Mouse (Mus musculus): ENCODE data around the gene Abca3.

The Abca3 gene

GRCm38 (mm10) chr17:24351760-24352357, at the start of gene Abca3:
Abca3 (plus strand) TSS chr17:24351950.
- peak; percentile 96 for DNase-seq

- DNase-seq = peak; percentile 54
Observed at GRCm38 (mm10) chr17:24307500-24307899, 44.2 kb upstream of the Abca3 start.

DNA sequence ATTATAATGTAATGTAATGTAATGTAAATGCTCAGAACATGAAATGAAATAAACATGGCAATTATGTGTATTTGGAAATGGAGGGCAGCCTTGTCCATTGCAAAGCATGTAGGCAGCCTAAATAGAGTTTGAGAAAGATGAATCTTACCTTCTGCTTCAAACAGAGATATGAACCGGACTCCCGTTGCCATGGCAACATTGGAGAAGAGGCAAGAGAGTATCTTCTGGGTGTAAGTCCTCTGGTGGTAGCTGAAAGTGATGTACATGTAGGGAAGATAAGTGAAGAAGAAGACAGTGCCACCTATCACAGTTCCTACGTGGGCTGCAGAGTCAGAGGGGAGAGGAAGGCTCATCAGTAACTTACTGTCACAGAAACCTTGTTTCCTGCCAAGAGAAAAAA, 30.9 kb upstream of the Abca3 start:
- no peak for DNase-seq

DNA sequence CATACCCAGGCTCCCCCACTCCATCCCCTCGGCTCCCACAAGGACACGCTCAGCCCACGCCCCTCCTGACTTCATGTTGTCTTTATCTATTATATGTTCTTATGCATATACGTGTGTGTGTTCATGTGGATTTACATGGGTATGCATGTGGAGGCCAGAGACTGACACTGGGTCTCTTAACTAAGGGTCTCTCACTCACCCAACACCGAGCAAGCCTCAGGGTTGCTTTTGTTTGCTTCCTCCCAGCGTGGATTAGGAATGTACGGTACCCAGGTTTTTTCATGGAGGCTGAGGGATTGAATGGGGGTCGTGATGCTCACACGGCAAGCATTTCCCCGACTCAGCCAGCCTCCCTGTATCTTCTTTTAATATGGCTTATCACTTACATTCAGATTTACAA, 26.7 kb upstream of the Abca3 start:
- no peak for DNase-seq

- DNase-seq = no peak
Observed at GRCm38 (mm10) chr17:24327656-24328055, 24.1 kb upstream of the Abca3 start.

- DNase-seq = no peak
Observed at GRCm38 (mm10) chr17:24344672-24345071, 7.1 kb upstream of the Abca3 start.

DNA sequence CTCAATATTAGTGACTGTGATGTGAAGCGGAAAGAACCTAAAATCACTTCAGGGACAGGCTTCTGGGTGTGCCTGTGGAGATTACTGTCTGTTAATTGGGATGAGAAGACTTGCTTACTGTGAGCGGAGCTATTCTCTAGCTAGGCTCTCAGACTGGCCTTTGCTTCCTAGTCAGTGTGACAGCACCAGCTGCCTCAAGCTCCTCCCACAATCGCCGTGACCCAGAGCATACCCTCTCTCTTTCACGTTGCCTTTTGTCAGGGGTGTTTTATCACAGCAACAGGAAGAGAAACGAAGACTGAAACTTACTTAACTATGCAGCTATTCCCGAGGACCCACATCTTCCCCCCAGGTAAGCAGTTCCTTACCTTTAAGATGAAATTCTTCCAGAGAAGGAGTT, 4.9 kb upstream of the Abca3 start:
- no peak for DNase-seq

DNA sequence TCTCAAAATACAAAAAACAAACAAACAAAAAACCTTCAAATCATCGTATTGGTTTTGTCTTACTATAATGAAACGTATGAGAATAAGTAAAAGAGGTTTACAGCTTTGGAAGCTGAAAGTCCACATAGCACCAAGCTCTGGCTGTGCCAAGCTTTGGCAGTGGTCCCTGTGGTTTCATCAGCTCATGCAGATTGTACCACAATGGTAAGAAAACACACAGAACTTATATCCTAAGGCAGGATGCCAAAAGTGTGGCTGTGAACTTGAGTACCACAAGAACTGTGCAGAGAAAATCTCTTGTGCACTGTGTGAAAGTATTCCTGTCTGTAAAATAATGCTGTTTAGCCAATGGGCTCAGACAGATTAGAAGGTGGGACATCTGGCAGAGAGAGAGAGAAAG, 2.6 kb upstream of the Abca3 start:
- no peak for DNase-seq

GRCm38 (mm10) chr17:24350926-24351759, 607 bp upstream of the Abca3 start, which contains the start of gene Abca17:
Abca17 (minus strand) TSS chr17:24351068.
- DNase-seq = peak; percentile 40

GRCm38 (mm10) chr17:24352370-24353194, 832 bp downstream of the Abca3 start:
- DNase-seq = no peak

DNA sequence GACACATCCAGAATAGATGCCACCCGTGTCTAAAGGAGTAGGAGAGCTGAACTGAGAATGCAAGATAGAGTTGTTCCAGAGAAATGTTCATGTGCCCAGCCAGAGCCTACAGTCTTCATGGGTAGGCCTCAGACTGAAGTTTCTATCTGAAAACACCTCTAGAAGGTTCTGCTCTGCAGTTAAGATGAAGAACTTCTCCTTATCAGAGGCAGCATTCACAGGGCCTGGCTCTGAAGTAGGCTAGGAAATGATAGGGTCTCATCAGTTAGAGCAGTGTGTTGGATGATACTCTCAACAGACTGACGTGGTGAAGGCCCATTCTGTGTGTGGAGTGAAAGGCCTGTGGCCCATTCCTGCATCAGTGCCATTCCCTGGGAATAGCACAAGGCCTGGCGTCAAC, 2.2 kb downstream of the Abca3 start:
- DNase-seq = no peak

- no peak for DNase-seq
Observed at GRCm38 (mm10) chr17:24355284-24355683, 3.5 kb downstream of the Abca3 start.

DNA sequence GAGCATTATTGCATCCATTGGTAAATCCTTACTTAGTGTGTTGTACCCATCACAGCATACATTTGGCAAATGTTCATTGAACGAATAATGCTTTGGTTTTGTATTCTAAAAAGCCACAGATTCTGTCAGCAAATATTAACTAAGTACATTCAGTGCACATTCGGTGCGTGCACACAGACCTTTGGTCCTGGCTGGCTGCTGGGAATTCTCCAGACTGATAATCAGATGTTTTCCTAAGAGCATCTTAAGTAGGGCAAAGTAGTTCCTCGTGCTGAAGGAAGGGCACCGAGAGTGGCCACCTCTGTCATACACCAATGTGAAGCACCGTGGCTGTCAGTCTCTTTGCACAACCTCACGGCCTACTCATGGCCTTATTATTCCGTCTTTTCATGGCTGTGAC, 7.3 kb downstream of the Abca3 start:
- no peak for DNase-seq

DNA sequence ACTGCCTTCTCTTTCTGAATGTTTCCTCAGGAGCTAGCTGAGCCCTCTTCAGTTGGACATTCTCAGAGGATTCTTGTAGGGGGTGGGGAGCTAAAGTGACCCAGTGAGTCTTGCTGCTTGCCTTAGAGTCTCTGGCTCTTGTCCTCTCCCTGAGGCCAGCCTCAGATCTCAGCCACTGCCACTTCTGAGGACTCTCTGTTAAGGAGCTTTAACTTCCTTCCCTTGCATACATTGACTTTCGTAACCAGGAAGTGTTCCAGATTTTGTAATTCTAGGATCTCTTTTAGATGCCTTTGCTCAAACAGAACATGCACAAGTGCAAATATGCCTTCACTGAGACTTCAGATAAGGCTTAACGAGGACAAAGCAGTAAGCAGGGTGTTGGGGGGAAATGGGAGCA, 8.2 kb downstream of the Abca3 start:
- DNase-seq = peak; percentile 70

- no peak for DNase-seq
Observed at GRCm38 (mm10) chr17:24360841-24361240, 9.1 kb downstream of the Abca3 start.

GRCm38 (mm10) chr17:24361291-24361690, 9.5 kb downstream of the Abca3 start:
- DNase-seq = no peak

DNA sequence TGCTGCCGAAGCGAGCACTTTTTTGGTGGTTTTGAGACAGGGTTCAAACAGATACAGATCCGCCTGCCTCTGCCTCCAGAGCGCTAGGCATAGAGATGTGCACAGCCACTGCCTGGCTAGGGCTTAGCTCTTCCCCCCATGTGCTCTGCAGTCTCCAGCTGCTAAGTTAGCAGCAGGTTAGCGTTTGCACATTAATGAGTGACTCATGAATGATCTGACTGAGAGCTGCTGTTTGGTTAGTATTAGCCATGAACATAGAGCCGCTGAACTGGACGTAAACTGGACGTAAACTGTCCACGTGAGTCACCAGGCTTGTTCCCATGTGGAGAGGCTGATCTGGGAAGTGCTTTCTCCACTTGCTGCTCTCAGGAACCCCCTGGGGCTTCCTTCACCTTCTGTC, 10.8 kb downstream of the Abca3 start:
- no peak for DNase-seq

DNA sequence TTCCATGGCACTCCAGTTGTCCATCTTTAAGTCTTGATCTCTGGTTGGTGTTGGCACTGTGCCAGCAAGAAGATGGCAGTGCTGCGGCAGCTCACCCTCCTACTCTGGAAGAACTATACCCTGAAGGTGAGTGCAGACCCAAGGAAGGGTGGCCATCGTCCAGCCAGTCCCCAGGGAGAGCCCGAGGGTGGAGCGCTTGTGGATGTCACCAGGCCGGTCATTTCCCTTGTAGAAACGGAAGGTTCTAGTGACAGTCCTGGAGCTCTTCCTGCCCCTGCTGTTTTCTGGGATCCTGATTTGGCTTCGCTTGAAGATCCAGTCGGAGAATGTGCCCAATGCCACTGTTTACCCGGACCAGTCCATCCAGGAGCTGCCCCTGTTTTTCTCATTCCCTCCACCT, 12.7 kb downstream of the Abca3 start:
- no peak for DNase-seq

GRCm38 (mm10) chr17:24365863-24366262, 14.1 kb downstream of the Abca3 start:
- peak; percentile 63 for DNase-seq

DNA sequence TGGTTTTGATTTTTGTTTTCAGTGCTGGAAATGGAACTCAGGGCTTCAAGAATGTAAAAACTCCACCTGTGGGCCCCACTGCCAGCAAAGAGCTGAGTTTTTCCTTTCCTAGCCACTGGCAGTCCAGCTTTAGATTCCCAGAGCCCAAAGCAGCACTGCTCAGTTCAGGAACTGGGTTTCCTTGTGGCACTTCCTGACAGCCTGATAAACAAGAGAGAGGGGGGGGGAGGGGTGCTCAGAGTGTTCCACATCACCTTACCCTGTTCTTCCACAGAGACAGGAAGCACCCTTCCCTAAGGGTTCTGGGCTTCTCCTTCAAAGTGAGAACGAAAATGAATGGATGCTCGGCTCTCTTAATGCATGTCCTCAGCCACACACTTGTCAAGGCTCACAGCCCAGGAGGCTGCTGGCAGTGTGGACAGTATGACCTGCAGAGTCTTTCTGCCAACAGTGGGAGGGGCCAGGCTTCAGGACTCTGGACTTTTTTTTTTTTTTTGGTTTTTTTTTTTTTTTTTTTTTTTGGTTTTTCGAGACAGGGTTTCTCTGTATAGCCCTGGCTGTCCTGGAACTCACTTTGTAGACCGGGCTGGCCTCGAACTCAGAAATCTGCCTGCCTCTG, 23.5 kb downstream of the Abca3 start:
- DNase-seq = peak; percentile 32

GRCm38 (mm10) chr17:24375886-24376285, 24.1 kb downstream of the Abca3 start:
- DNase-seq = no peak

DNA sequence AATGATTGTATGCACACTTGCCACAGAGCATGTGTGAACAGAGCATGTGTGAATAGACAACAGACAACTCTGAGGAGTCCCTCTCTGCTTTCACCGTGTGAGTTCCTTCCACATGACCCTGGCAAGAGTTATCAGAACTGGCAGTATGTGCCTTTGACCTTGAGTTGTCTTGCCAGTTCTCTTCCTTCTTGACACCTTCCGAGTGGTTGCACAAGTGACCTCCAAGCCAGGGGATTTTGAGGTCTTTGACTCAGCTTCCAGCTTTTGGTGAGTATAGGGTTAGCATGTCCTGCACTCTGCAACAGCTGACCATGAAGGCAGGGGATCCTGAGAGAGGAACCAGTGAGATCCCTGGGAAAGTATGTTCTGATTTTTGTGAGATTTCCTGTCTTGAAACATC, 26.7 kb downstream of the Abca3 start:
- DNase-seq = no peak

DNA sequence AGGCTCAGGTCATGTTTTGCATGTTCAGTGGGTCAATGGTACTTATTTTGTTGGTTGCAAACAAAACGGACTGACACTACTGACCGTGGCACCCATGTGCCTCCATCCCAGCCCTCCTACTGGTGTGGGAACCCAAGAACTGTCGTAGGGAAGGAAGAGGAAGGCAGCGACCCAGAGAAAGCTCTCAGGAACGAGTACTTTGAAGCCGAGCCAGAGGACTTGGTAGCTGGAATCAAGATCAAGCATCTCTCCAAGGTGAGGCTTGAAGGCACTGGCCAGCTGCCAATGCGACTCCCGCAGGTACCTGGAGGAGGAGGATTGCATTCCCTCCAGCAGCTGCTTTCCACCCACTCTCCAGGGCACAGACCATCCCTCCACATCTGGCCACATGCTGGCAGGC, 32.0 kb downstream of the Abca3 start:
- peak; percentile 64 for DNase-seq

All from lung, postnatal 10 days (tissue).